Mouse (Mus musculus) adrenal gland, postnatal 4 days (tissue): ENCODE results near the gene Eml4. TPM values are rescaled to one million over a fixed set of nuclear protein-coding genes. Genes with fewer than 3 reads are reported as not detected.

Experiments used
- DNase-seq, 2 experiments: peaks; one replicate each; pipeline ENCODE4 v3.0.0; 2021 to 2022; ENCODE audit warnings: low spot score in 2 of 2, mixed read lengths in 2 of 2
- total RNA-seq, 2 experiments: library from RNA; stranded (reverse); gene quantifications; 2 replicates each; pipeline ENCODE4 v1.2.3; 2021

Eml4 gene
- total RNA-seq, 2 experiments from 2014 or later: 34.5 to 35.7 TPM

DNA sequence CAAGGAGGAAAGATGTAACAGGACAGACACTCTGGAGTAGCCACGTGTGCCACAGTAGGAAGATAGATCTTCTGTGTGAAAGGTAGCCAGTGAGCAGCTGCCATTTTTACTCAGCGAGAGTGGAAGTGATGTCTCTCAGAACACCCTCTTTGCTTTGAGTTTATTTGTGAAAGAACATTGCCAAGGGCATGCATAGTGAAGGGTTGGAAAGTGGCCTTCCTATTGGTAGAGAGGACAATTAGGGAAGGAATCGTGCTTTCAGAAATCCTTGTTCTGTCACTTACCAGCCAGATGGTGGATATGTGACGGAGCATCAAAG is 27.7 kb downstream of the Eml4 start:
- no peak for DNase-seq

DNA sequence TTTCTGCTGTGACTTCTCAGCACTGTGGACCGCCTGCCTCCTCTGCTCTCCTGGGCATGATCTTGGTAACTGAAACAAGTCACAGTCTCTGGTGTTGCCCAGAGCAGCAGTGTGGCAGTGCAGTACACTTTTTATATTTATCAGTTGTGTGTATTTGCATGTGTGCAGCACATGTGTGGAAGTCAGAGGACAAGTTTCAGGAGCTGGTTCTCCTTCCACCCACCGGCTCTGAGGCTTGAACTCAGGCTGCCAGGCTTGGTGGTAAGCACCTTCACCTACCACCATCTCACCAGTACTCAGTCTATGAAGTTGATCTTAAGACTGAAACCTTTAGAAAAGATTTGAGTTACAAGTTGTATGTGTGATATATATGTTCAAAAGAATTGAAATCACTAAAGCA is 28.6 kb downstream of the Eml4 start:
- no peak for DNase-seq

DNA sequence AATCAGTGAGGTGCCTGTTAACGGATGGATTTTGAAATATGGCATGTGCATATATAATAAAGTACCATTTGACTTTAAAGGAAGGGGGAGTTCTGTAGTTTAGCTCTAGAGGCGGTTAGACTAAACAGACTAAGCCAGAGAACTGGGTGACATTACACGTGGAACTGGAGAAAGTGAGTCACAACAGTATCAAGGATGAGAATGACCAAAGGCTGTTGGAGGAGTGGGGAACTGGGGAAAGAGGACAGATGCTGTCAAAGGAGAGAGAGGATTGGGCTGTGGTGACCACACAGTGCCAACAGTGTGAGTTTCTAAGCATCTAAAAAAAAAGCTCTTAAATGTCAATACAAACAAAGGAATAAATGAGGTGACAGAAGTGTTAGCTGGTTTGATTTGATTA is 29.1 kb downstream of the Eml4 start:
- DNase-seq: no peak

DNA sequence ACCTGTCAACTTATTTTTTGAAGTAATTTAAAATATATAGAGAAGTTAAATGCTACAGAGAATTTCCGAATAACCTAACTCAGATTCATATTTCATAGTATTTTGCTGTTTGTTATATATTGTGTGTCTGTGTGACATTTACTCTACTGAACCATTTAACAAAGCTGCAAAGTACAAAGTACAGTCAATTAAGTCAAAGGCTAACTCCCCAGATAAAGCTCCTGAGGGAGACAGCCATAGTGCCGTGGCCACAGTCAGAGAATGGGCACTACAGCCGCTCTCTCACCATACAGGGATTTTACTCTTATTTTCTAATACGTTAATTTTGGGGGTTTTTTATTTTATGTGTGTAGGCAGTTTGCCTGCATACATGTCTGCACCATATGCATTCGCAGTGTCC is 32.0 kb downstream of the Eml4 start:
- no peak for DNase-seq

DNA sequence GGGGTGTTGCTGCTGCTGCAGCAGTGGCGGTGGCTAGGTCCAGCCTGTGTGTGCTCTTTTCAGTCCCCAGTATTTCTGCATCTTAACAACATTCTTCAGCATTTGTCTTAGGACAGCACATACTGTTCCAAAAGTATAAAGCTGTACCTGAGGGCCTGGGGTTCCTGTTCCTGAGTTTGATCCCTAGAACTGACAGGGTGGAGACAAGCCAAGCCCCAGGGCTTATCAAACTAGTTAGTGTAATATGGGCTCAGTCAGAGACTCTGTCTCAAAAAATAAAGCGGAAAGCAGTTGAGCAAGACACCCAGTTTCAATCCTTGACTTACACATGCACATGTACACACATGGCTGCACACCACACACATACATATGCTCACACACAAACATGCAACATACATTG is 34.2 kb downstream of the Eml4 start:
- no peak for DNase-seq

DNA sequence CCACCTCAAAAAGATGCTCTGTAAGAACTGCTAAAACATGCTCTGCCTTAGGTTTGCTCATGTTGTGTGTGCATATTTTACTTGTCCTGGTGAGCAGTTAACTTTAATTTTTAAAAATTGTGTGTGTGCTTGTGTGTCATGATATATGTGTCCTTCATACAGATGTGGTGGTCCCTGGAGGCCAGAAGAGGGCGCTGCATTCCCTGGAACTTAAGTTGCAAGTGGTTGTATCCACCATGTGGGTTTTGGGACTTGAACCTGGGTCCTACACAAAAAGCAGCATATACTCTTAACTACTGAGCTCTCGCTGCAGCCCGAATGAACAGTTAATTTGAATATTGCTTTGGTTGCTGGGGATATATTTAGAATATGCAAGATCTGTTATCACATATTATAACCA is 36.4 kb downstream of the Eml4 start:
- no peak for DNase-seq

DNA sequence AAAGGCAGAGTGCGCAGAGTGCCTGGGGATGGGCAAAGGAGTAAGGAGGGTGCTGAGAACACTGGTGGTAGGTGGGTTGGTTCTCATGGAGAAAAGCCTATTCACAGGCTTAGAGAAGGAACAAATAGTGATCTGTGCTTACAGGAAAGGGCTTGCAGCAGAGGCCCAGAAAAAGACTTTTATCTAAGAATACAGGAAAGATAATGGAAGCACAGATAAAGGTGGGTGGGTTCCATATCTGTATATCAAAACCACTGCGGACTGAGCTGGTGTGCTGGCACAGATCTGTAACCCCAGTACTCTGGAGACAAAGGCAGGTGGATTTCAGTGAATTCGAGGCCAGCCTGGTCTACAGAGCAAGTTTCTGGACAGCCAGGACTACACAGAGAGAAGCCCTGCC is 43.3 kb downstream of the Eml4 start:
- no peak for DNase-seq

DNA sequence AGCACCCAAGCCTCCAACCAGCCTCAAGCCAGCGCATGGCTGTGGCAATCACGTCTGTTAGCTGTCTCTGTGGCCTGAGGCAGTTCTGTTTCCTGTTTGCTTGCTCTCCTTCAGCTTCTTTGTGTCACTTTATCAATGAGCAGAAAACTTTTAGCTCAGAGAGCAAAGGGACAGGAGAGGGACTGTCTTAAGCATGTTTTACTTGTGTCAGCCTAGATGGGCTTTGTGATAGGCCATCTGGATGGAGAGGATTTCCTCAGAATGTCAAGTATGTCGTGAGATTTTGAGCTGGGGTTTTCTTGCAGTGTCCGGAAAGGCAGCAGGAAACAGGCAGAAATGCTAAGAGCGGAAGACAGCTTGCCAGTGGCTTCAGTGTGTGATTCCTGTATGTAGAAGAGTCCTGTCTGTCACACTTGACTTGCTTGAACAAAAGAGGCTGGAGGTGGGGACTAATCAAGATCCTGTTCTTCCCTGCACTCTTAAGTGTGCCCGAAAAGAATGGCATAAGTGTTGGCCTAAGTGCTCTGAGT is 46.9 kb downstream of the Eml4 start:
- no peak for DNase-seq

DNA sequence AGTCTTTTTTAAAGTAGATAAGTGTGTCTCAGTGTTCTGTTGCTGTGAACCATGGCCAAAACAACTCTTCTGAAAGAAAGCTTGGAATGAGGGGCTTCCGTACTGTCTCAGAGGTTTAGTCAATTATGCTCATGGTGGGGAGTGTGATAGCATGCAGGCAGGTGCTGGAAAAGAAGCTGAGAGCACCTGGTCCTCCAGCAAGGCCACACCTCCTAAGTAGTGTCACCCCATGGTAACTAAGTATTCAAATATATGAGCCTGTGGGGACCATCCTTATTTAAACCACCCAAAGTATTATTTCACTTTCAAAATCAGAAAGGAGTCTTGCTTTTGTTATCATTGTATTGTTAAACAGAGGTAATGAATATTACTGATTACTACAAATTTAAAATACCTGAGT is 48.0 kb downstream of the Eml4 start:
- DNase-seq: no peak

DNA sequence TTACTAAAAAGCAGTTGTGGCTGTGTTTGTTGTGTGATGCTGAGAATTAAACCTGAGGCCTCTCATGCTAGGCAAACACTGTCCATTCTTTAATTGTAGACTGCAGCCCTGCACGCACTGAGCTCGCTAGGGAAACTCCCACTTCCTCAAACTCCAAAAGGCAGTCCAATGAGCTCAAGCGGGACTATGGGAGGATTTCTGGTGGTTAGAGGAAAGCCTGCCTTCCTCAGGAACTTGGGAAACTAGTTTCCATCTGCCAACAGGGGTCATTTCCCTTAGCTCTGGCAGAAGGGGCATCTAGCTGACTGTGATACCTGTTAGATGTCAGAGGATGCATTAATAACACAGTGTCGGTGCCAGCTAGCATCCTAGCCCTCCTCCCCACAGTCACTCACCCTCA is 79.9 kb downstream of the Eml4 start:
- no peak for DNase-seq

DNA sequence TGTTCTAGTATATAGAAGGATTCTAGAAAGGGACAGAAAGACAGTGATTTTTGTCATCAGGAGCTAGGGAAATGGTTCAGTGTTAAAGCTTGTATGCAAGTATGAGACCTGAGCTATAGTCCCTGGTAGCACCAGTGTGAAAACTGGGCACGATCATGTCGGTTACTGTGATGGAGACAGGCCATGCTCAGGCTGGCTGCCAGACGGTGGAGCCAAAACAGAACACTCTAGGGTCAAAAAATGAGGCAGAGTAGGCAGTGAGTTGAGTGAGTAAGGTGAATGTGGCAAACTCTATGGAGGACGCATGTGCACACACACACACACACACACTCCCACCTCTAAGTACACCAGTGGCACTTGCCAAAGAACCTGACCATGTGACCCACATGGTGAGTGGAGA is 92.7 kb downstream of the Eml4 start:
- no peak for DNase-seq

DNA sequence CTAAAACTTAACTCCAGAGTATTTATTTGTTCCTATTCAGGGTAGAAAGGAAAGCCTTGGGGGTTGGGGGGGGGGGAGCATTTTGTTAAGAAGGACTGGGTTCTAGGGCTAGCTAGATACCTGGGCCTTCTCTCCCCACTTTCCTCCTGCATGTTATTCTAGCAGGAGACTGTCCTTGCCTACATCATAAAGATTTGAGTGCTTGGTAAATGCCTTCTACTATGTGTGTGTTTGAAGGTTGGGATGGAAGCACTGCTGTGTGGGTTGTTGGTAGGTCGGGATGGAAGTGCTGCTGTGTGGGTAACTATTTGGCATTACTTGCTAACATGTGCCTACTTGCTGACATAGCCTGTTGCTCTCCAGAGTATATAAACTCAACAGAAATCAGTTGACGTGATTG is 98.9 kb downstream of the Eml4 start:
- DNase-seq: no peak

DNA sequence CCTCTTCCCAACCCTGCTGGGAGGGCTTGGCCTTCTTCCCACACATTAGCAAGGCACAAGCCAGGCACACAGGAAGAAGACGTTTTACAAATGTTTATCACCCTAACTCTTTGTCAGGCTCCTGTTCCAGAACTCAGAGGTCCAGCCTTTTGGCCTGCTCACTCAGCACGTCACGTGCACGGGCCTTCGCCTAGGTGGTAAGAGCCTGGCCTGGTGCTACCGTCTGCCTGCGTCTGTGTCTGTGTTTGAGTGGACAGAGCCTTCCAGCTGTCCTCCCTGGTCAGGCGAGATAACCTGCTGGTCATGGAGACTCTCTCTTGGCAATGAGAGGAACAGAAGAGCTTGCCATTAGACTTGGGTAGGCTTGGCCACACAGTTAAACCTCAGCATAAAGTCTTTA is 100.6 kb downstream of the Eml4 start:
- no peak for DNase-seq

DNA sequence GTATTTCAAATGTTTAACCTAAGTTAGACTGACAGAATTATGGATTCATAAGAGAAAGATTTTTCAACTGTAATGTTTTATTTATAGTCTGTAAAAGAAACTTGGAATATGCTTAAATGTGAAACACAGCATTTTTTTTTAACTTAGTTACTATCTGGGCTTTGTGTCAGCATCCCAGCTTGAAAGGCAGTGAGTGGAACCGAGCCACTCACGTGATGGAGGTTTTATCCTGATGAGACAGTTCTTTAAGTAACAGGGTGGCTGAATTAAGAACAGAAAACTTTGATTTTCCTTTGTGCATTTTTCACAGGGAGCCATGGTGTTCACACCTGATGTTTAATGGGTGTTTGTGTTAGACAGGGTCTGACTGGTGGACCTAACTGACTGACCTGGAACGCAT is 101.1 kb downstream of the Eml4 start:
- DNase-seq: no peak

DNA sequence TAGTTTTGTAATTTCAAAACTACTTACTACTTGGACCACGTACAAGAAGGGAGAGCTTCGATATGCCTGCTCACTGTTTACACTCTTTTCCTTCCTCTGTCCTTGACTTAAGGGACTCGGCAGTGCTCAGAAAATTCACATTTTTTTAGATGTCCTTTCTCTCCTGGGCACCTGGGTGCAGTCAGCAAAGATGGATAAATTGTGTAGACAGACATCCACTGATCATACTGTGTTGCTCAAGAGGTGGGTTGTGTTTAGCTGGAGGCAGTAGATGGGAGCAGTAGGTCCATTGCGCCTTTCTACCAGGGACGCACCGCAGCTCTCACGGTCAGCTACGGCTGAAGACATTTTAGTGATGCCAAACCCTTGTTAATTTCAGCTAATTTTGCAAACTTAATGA is 101.7 kb downstream of the Eml4 start:
- no peak for DNase-seq

DNA sequence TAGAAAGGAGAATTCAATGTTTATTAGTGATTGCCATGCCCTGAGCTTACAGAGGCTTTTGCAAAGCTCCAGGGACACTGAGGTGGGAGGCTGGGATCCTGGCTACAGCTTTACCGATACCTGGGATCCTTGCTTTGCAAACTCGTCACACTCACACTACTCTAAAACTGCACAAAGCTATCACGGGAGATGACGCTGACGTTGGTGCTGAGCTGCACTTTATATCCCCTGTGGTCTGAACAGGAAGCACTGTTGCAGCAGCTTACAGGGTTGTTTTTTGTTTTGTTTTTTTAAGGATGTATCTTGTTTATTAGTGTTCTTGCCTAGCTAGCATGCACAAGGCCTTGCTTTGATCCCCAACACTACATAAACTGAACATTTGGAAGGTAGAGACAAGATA is 102.9 kb downstream of the Eml4 start:
- DNase-seq: no peak

DNA sequence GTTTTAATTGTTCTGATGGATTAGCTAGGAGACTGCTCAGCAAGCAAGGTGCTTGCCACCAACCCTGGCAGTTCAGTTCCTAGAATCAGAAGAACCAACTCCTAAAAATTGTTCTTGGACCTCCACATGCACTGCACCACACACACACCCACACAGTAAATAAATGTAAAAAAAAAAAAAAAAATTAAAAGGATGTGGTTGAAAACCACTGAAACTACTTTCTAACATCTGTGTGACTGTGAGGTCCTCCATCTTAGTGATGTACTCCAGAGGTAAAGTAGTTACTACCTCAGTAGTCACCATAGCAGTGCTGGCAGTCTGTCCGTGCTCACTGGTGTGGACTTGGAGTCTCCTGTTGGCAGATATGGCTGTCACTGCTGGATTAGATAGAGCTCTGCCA is 106.5 kb downstream of the Eml4 start:
- DNase-seq: no peak

DNA sequence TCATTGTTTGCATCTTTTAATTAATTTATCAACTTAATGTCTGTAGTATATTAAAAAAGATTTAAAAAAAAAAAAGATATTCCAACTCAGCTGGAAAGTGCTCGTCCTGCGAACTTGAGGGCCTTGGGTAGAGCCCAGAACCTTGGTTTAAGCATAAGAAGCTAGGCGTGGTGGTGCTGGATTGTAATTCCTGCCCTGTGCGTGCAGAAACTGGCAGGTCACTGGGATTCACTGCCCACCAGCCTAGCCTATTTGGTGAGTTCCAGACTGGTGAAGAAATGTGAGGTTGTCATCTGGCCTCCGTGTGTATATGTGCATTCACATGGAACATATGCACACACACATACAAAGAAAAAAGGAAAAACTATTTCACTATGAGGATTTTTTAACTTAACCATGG is 115.2 kb downstream of the Eml4 start:
- DNase-seq: no peak

DNA sequence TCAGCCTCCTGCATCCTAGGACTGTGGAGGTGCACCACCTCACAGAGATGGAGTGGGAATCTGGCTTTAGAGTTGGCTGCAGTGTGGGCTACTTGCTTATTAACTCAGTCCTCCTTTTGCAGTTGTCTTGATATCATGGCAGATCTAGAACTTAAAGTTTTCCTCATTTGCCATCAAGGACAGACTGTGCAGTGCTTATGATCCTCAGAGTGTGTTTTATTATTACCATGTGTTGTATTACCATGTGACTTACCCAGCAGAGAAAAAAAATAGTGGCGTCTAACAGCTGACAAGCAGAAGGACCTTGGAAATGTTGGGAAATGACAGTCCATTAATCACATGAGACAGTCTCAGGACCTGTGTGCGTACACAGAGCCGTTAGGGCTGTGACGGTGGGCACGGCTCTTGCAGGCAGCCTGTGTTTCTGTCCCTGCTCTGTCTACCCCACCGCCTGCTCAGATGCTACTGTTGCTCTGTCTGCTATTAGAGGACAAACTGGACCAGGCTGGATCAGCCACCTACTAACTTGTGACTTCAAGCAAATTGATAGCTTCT is 116.0 kb downstream of the Eml4 start:
- DNase-seq: no peak

DNA sequence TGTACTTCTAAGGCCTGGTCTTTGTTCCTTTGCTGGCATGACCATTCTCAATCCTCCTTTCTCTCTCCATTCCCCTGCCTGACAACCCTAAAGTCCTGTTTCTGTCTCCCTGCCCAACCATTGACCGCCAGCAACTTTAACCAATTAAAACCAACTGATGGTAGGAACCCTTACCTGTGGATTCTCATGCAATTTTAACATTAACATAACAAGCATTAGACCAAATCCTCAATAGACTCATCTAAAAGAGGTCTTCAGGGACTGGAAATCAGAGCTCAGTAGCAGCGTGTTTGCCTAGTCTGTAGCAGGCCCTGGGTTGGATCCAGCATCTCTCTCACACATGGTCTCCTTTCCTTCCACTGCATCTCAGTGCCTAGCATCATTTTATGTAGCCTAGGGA is 118.9 kb downstream of the Eml4 start:
- DNase-seq: no peak

DNA sequence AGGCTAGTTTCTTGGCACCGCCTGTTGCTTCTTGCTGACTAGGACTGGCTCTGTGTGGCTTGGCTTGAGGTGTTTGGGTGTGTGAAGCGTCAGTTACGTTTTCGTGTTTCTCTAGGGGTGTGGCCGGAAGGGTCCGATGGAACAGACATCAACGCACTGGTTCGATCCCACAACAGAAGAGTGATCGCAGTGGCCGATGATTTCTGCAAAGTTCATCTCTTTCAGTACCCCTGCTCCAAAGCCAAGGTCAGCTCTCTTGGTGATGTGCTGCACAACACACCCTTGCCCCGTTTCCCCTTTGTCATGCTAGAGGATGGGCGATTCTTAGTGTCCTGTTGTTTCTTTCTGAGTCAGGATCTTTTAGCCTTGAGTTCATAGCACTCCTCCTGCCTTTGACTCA is 126.4 kb downstream of the Eml4 start:
- DNase-seq: no peak

DNA sequence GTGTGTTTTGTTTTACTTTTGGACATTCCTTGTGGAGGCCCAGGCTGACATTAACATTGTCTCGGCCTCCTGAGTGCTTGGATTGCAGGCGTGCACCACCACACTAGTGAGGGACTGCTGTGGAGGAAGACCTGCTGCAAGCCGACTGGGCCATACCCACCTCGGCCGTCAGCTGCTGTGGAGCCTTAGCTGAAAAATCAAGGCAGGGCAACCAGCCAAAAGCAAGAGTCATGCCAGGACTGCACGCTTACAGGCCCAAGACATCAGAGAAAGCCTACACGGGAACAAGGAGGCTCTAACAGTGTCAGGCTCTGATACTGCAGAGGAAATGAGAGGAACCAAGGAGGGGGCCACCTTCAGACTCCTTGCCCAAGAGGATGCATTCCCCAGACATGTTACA is 130.8 kb downstream of the Eml4 start:
- DNase-seq: no peak

DNA sequence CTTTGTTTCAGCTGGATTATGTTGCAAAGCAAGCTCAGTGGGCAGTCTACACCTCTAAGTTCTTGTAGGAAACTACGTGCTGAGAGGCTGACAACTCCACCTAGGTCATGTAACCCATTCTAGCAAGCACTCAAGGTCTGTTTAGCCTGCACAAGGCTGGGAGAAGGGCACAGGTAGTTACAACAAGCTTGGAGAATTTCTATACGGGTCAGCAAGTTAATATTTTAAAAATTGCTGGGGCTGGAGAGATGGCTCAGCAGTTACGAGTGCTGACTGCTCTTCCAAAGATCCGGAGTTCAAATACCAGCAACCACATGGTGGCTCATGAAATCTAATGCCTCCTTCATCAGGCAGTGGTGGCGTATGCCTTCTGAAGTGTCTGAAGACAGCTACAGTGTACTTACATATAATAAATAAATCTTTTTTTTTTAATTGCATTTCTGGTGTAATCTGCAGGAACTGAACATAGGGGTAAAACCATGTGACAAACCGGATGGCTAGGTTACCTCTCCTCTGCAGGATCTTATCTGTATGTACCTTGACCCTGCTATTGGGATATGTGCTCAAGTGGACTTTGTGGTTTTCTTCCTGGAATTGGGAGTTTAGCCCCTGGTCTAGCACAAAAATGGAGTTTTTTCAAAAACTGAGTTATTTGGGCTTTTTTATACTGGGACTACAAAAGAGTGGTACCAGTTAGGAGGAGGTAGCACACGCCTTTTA is 132.2 kb downstream of the Eml4 start:
- DNase-seq: no peak

DNA sequence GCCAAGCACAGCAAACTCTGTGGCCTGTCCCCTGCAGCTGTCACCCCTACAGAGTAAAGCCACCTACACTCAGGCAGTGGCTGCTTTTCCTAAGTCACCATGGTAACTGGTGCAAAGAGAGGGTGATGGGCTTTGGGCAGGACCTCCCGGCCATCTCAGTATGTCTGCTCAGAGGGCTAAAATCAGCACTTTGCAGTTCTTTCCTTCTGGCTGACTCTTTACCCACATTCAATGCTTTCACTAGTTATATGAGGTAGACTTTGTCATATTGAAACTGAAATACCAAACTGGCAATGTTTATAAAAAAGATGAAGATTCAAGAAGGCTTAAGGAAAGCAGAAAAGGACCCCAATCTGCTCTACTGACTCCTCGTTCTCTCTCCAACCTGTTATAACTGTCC is 133.1 kb downstream of the Eml4 start:
- no peak for DNase-seq
